Mouse (Mus musculus): ENCODE results near the gene Gm37240.
A peak's percentile ranks its signal among the peaks of the same experiment; 100 is the strongest.

Gm37240 gene

DNA sequence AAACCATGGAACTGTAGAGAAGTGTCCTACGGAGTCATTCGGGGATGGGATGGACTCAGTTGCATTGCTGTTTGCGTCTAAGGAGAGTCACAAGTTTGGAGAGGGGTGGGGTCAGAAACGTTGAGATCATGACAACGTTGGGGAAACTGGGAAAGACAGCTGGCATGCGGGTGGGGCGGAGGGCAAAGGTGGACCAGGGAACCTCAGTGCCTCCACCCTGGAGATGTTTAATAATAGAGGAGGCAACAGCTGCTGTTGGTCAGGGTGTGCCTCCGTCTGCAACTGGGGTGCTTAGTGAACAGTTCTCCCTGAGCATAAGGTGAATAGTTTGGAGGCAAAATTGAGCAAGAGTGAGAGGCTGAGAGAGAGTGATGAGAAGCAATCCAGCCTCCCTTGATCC lies 758.8 kb downstream of the Gm37240 start:
- DNase-seq (ENCODE audit: low spot score): no peak

- no peak for DNase-seq (ENCODE audit: low spot score)
Observed at GRCm38 (mm10) chr3:85126970-85127369, 760.3 kb downstream of the Gm37240 start.

DNA sequence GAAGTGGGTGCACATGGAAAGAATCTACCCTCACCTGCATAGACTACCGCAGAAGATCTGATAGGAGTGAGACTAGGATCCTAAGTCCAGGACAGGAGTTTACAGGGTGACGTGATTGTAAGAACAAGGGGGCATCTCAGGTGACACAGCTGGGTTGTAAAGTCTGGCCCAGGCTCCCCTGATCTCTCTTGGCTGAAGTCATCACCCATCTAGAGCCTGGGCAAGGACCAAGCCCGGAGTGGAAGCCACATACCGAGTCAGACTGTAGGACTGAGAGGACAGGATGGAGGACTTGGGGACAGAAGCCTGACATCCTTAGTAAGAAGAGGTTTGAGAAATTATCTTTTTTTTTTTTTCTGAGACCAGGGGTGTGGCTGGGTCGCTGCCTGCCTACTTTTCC lies 761.8 kb downstream of the Gm37240 start:
- no peak for DNase-seq (ENCODE audit: low spot score)

DNA sequence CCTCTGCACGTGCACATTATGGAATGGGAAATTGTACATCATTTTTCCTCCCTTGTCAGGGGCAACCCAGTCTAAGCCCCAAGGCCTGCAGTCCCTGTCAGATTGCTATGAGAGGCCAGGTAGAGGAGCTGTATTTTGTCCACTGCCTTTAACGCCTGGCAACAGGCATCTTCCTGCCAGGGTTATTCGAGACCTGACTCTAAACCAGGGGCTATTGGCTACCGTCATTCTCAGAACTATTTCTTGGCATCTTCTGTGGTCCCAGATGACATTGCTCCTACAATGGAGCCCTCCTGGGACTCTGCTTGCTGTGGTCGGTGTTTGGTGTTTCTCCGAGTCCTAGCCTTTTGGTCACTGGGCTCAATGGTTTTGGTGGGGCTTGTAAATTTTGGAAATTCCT lies 762.4 kb downstream of the Gm37240 start:
- DNase-seq (ENCODE audit: low spot score): no peak

DNA sequence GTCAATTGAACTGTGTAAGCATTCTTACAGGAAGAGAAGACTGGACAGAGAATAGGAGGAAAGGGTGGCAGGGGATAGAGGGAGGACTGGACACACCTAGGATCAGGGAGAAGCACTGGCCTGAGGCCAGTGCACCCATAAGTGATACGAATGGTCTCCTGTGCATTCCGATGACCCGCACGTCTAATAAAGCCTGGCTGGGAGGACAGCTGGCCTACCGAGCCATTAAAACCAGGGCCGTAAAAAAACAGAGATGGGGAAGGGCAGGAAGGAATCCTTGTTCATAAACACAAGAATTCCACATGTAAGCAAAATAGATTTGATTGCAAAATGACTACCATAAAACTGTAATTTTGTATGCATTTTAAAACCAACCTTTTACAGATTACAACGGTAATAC lies 762.9 kb downstream of the Gm37240 start:
- DNase-seq (ENCODE audit: low spot score): no peak

- no peak for DNase-seq (ENCODE audit: low spot score)
Observed at GRCm38 (mm10) chr3:85117702-85118101, 769.6 kb downstream of the Gm37240 start.

- DNase-seq (ENCODE audit: low spot score): no peak
Observed at GRCm38 (mm10) chr3:85117014-85117413, 770.3 kb downstream of the Gm37240 start.

DNA sequence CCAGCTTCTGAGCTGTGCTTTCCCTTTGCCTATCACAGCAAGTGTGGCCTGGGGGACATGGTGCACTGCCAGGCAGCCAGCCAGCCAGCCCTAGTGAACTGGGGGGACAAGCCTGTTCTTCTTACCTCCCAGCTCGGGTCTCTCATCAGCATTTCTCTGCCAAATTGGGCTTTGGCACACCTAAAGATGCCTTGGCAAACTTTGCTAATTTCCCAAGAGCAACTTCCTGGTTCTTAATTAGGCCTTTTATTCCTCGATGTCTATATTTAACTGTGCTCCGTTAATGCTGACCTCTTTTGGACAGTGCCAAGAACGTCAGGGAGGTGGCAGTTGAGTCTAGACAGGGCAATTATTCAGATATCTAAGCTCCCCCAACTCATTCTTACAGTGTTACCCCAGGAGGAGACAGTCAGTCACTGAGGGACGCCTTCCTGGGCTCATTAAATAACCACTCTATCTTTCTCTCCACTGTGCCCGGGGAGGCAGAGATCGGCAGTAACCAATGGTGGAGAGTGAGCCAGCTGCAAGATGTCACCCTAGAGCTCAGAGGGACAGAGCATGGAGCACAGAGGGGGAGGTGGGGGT lies 771.3 kb downstream of the Gm37240 start:
- DNase-seq (ENCODE audit: low spot score): no peak

- DNase-seq (ENCODE audit: low spot score): no peak
Observed at GRCm38 (mm10) chr3:85113565-85113964, 773.8 kb downstream of the Gm37240 start.

DNA sequence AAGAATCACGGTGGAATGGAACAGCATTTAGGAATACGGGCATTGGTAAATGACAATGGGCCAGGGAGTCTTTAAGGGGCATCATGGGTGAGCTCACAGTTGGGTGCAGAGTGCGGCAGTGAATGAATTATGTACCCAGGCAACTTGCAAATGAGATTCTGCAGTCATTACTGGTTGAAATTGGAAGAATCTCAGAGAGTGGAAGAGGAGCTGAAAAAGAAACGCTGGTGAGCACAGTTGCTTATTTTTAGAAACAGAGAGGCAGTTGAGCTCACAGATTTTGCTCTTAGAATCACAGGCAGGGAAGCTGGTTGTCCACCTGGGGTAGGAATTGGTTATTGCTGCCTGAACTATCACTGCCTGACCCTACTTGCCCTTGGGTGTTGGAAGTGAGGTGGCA lies 776.6 kb downstream of the Gm37240 start:
- no peak for DNase-seq (ENCODE audit: low spot score)

GRCm38 (mm10) chr3:85109221-85109620 lies 778.1 kb downstream of the Gm37240 start:
- no peak for DNase-seq (ENCODE audit: low spot score)

DNA sequence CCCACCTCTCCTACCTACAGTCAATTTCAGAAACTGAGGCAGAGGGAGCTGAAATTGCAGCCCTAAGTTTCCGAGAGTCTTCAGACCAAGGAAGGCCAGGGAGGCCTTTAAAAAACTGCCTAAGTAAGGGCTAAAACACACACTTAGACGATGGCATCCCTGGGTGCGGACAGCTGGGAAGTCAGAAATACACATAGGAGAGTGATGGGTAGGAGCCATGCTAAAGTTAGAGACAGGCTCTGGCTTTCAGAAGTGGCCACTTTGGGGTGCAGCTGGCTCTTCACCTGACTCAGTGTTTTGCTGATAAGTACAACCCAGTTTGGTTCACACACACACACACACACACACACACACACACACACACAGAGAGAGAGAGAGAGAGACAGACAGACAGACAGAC lies 778.9 kb downstream of the Gm37240 start:
- DNase-seq (ENCODE audit: low spot score): peak; percentile 12

- peak; percentile 30 for DNase-seq (ENCODE audit: low spot score)
Observed at GRCm38 (mm10) chr3:85106956-85107355, 780.4 kb downstream of the Gm37240 start.

DNA sequence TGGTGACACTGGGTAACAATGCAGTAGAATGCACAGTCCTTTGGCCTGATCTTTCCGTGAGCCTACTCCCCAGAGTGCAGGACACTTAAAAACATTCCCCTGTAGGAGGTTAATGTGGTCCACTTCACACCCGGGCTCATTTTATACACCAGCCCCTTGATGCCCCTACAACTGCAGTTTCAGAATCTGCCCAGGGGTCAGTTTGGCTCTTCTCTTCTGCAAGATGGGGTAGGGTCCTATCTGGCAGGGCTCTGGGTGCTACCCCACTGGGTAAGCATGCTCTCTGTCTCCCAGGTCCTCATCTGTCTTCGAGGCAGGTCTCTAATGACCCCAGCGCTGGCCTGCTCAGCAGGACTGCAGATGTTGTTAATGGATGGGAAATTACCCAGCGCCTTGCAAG lies 783.0 kb downstream of the Gm37240 start:
- no peak for DNase-seq (ENCODE audit: low spot score)

GRCm38 (mm10) chr3:85080882-85081558 lies 806.3 kb downstream of the Gm37240 start:
- DNase-seq (ENCODE audit: low spot score): no peak

DNA sequence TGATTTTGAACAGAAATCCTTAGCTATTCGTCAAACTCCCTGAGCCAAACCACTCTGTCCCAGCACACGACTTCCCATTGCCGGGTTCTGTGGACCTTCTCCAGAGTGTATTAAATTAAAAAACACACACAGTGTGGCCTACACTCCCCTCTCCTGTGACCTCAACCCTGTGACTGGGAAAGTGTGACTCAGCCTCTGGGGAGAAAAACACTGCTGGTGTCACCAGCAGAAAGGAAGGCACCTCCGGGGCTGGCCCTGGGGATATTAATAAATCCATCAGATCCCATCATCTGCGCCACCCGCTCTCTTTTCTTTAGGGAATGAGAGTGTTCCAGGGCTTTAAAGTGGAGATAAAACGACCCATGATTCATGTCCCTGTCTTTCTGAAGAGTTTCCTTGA lies 823.2 kb downstream of the Gm37240 start:
- no peak for DNase-seq (ENCODE audit: low spot score)

DNA sequence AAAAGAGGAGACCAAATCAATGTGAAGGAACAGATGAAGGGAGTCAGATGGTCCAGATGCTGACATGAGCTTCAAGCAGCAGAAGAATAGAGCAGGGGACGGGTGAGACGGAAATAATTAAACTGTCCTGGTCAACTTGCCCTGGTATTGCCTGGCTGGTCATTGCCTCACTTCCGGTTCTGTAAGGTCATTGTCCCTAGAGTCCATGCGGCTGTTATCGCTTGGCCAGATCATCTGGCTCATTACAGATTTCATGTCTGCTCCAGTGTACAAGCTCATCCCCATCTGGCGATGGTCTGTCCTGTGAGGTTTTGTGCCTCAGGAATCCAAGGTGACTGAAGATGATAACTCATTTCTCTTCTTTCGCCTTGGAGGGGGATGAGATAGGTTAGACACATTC lies 827.2 kb downstream of the Gm37240 start:
- no peak for DNase-seq (ENCODE audit: low spot score)

DNA sequence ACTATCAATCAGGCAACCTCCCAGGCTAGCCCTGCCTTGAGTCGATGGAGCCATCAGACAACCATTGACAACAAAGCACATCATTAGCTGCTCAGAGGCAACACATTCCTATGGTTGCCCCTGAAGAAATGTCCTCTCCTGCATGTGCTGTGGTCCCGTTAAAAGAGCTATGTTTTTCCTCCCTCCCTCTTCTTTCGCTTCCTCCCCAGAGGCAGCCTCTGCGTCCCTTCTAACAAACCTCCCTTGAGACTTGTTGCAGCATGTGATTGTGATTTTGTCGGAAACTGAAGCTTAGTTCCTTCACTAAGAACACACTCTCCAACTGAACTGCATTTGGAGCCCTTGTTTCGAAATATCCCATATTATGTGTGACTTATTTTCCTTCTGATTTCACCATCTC lies 830.1 kb downstream of the Gm37240 start:
- no peak for DNase-seq (ENCODE audit: low spot score)

DNA sequence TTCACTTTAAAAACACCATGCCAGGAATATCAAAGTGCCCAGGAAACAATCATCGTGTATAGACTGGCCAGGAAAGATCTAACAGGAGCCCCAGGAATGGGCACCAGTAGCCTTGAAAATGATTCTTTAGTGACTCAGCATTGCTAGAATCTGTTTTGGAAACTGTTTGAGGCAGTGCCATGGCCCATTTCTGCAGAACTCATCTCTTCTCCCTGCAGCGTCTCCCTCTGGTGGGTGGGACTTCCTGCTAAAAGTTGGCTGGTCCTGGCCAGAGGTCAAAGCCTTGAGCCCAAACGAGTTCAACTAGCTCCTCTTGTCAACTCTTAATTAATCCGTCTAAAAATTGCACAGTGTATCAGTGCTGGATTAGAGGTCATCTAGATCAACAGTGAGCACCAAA lies 833.8 kb downstream of the Gm37240 start:
- DNase-seq (ENCODE audit: low spot score): no peak

GRCm38 (mm10) chr3:85052196-85052595 lies 835.1 kb downstream of the Gm37240 start:
- no peak for DNase-seq (ENCODE audit: low spot score)

DNA sequence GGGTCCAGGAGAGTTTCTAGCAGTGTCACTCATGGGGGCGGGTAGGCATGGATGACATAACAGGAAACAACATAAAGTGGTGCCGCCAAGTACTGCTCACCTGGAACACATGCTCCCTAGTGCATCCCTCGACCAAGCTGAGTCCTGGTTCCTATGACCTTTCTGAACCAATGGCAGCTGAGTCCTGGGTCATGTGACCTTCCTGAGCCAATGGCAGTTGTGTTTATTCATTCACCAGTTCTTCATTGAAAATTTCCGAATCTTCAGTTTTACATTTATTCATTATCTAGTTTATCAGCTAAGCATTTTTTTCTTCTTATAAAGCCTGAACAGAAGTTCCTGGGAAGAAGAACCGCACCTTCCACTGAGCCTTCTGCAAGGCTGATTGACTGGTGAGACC lies 838.7 kb downstream of the Gm37240 start:
- DNase-seq (ENCODE audit: low spot score): no peak

- DNase-seq (ENCODE audit: low spot score): no peak
Observed at GRCm38 (mm10) chr3:85043679-85044218, 843.6 kb downstream of the Gm37240 start.

DNA sequence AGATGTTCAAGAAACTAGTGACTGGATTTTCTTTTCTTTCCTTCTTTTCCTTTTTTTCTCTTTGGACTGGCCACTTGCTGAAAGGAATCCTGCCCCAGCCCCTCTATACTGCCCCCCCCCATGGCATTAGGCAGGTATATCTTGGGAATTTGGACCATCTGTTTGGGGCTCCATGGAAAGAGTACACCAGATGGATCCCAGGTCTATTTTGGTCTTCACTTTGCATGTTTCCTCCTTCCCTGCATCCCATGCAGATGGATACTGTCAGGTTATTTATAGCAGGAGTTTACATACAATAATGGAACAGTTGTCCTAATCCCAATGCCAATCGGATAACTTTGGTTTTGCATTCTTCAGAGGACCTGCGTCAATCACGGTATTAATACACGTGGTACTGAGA lies 845.2 kb downstream of the Gm37240 start:
- no peak for DNase-seq (ENCODE audit: low spot score)

DNA sequence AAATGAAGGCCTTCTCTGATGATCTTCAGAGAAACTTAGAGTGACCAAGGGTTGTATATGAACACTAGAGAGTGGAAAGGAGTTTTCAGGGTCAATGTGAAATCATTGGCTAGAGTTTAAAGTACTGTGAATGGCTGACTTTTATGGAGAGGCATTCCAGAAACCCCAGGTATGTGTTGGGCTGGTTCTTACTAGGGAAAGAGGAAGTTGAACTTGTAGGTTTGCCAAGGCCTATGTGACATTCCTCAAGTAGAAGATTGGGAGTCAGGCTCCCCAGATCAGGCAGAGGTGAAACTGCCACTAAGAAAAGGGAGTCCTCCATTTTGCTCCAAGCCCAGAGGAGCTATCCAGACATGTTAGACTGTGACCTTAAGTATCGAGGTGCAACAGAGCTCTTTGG lies 858.2 kb downstream of the Gm37240 start:
- no peak for DNase-seq (ENCODE audit: low spot score)

Measured in testis, postnatal 10 days (tissue).